Mouse (Mus musculus): ENCODE data around the gene Pigw.

DNA sequence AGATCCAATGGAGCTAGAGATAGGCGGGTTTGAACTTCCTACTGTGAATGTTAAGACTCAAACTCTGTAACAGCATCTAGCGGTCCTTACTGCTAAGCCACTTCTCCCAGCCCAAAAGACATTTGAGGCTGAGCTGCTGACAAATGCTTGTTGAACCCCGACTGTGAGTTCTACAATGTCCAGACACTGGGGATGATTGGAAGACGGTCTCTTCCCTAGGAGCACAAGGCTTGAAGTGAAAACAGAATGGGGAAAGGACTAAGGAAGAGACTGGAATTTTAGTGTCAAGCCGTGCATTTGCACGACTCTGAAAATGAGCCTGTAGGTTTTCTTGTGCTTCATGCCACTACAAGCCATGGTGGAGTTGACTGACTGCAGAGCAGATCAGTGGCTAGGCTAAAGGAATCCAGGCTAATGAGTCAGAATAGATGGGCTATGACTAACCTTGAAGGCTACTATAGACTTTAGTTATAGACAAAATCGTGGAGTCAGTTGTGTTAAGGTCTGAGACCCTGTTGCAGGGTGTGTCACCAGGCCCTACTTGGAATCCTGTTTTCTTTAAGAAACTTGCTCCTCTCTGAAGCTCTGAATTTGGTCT lies 36.7 kb upstream of the Pigw start:
- TF ChIP-seq CTCF (IDR thresholded peaks at IDR 0.05): no peak
- no peak for TF ChIP-seq EP300 (IDR thresholded peaks at IDR 0.05; ENCODE audit: insufficient read depth, low read depth, low read length)
